Mouse (Mus musculus) cerebellum, postnatal 4 days (tissue): ENCODE data around the gene Map1lc3a.

Experiments
- DNase-seq, 2 experiments: peaks; one replicate each; pipeline ENCODE4 v3.0.0; 2022; ENCODE audit warnings: low spot score in 2 of 2, mixed read lengths in 1 of 2

Map1lc3a gene

DNA sequence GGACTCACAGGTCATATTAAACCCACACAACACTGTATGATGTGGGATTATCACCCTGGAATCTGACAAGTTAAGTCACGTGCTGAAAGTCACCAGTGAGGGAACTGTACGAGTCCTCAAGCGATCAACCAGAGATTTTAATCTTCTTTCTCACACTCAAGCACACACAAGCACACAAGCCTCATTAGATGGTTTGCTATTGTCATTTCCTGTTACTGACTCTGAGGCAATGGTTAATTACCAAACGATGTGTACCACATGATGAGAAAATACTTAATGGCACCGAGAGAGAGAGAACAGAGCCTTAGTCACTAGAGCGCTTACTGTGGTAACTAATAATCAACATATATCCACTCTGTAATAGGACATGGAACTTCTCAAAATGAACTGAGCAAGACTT is 9.6 kb downstream of the Map1lc3a start:
- no peak for DNase-seq

DNA sequence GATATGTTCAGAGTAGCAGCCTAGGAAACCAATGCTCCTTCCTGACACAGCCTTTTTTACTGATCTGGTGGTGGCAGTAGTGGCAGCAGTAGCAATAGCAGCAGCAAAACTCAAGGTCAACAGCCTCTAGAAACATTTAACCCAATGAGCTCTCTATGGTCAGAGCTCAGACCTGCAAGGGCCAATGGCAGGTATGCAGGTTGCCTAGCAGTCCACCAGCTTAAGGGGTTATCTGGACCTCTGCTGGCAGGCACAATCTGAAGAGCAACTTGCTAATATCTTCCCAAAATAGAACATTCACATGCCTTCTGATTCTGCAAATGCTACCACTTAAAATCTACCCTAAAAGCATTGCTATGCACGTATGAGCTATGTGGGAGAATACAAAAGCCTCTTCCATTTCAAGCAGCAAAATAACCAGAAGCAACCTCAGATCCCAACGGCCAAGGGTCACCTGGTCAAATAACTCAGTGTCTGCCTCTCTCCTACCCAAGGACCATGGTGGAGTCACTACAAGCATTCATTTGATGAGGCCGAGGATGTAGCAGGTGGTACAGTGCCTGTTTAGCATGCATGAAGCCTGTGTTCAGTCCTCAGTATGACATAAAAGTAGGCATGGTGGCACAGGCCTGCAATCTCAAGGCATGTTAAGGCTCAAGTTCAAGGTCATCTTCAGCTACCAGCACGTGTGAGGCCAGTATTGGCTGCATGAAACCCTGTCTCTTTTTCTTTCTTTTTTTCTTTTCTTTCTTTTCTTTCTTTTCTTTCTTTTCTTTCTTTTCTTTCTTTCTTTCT is 11.6 kb downstream of the Map1lc3a start:
- no peak for DNase-seq

DNA sequence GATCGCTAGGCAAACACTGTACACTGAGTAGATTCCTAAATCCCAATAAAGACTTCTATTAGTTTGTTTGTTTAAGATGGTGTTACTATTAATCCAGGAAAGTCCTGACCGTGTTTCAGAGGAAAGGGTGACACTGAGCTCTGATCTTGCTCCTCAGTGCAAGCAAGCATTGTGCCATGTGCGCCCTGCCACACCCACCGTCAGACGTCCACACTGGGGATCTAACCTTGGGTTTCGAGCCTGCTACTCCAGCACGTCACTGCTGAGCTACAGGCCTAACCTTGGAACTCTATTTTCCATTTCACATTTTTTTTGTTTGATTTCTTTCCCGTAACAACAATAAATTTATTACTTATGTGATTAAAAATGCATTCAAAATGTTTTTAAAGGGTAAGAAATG is 14.0 kb downstream of the Map1lc3a start:
- no peak for DNase-seq

DNA sequence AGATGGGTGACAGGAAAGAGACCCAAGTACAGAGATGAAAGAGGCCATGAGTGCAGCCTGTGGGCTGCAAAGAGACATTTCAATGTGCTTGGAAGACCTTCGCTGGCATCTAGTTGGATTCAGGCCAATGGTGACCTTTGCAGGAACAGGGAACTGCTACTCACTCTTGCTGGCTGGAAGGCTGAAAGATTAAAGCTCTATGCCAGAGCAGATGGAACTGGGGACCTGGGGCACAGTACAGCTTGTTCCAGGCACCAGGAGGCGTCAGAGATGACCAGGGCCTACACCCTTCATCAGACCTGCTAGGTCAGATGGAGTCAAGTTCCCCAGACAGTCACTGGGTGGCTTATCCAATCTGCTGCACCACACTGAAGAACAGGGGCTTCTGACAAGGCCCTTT is 17.3 kb downstream of the Map1lc3a start:
- no peak for DNase-seq

GRCm38 (mm10) chr2:155293946-155294345 is 17.8 kb downstream of the Map1lc3a start:
- no peak for DNase-seq

GRCm38 (mm10) chr2:155295453-155295852 is 19.4 kb downstream of the Map1lc3a start:
- no peak for DNase-seq

- DNase-seq, result no peak
These were observed 23.5 kb downstream of the Map1lc3a start for GRCm38 (mm10) chr2:155299563-155299962.

DNA sequence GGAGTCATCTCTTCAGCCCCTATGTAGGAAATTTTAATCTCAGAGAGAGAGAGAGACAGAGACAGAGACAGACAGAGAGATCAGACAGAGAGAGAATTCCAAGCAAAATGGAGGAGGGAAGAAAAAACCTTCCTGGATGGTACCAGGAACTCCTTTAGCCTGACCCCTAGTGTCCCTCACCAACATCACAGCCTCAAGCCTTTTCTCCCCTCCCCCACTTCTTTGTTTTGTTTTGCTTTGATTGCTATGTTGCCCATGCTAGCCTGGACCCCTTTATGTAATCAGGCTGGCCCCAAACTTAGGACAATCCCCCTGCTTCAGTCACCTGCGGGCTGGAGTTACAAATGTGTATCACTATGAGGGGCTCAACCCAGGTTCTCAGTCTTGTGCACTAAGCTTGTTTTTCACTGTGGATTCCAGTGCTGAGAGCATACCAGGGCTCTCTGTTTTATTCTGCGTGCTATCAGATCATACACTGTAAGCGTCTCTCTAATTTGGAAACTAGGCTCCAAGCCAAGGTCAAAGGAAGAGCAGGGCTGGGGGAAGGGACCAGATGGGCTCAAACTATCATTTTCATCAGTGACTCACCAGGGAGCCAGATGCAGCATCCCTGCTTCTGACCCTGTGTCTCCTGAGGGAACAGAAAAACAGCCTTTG is 33.0 kb downstream of the Map1lc3a start:
- DNase-seq, result peak in 1 of 2 experiments; percentile 17

GRCm38 (mm10) chr2:155313671-155314070 is 37.6 kb downstream of the Map1lc3a start:
- no peak for DNase-seq

GRCm38 (mm10) chr2:155318618-155319017 is 42.5 kb downstream of the Map1lc3a start:
- DNase-seq, result no peak

DNA sequence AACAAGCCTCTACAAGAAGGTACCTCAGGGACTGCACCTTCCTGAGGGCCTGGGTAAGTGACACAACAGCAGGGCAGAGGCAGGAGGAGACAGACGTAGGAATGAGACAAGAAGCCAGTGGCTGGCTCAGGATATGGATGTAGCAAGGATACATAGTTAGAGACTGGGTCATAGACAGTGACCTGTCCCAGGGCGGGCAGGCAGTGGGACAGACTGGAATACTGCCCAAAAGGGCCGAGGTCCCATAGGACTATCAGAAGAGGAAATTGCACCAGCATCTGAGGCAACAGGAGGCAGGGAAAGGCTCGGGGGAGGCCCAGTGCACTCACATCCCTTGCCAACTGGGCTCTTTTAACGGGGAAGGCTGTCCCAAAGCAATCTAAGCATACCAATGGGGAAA is 44.5 kb downstream of the Map1lc3a start:
- no peak for DNase-seq

DNA sequence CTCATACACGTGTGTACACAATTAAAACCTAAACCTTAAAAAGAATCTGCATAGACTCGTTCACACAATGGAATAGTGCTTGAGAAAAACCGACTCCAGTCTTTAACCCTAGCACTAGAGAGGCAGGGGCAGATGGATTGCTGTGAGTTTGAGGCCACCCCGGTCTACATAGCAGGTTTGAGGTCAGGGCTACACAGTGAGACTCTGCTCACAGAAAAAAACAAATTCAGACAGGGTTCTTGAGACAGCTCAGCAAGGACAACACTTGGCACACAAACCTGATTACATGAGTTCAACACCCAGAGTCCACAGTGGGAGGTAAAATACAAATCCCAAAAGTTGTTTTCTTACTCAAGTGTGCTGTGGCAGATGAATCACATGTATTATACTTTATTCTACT is 49.9 kb downstream of the Map1lc3a start:
- no peak for DNase-seq
